Mouse (Mus musculus): ENCODE results near the gene Calml4. TPM values are rescaled to one million over a fixed set of nuclear protein-coding genes. Genes with fewer than 3 reads are reported as not detected.
"Not testable (repeated sequence)": the region's sequence is repeated elsewhere in the genome, so short reads cannot be mapped to it uniquely, and the experiment has no call there.

Calml4 gene
- polyA plus RNA-seq, 1 experiment = 0.30 TPM

DNA sequence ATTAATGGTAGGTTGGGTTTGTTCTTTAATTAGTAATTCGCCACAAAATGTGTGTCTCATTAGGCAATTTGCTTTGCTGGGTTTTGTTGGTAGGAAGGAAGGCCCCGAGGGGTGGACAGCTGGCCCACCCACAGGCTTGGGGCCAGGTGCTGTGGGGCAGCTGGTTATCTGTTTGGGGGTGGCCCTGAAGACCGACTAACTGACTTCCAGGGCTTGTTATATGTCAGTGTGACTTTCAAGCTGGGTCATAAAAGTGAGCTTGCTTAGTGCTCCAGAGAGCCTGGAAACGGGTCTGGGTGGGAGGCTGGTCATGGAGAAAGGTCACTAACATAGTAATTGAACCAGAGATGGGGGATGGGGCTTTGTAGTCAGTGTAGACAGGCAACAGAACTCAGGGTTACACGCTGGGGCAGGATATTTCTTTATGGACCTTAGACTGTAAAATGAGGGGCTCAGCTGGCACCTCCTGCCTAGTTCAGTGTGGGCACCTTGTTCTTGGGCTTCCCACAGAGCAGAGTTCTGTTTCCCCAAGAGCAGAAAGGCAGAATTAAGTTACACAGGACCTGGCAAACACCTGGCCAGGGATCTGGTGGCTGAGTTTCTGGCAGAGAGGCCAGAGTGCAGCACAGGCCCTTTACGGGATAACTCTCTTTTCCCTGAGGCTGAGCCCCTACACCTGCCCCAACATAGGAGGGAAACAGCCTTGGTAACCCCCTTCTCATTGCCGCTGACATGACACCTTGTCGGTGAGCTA is 563 bp downstream of the Calml4 start:
- Histone ChIP-seq H3K27me3 (ENCODE audit: control insufficient read depth, insufficient read depth, insufficient read length) (peaks cover 4% of the 10 kb centered on the region), H3ac (ENCODE audit: control insufficient read depth, insufficient read length, low read depth) (no peak overlapping the region), H3K79me2 (ENCODE audit: control insufficient read depth, insufficient read depth) (no peaks in the 10 kb centered on the region), H3K4me3 (ENCODE audit: insufficient read depth, poor library complexity, severe bottlenecking) (no peak overlapping the region), H3K36me3 (ENCODE audit: control insufficient read depth, insufficient read depth) (no peaks in the 10 kb centered on the region), H3K79me3 (ENCODE audit: low read depth) (no peaks in the 10 kb centered on the region)
- TF ChIP-seq MAX (IDR thresholded peaks at IDR 0.05) (no peak), FOSL1 (IDR thresholded peaks at IDR 0.05; ENCODE audit: insufficient read depth, low read length, poor library complexity, severe bottlenecking) (no peak), MYOG (IDR thresholded peaks at IDR 0.05; ENCODE audit: control insufficient read depth, extremely low read depth, insufficient read length) (no peak), USF1 (IDR thresholded peaks at IDR 0.05; ENCODE audit: low read depth) (no peak), CEBPB (IDR thresholded peaks at IDR 0.05; ENCODE audit: low read depth) (no peak), MYOD1 (IDR thresholded peaks at IDR 0.05; ENCODE audit: control insufficient read depth, insufficient read length, low read depth) (no peak), CTCF (IDR thresholded peaks at IDR 0.05; ENCODE audit: control insufficient read depth, insufficient read depth, insufficient read length) (no peak)

DNA sequence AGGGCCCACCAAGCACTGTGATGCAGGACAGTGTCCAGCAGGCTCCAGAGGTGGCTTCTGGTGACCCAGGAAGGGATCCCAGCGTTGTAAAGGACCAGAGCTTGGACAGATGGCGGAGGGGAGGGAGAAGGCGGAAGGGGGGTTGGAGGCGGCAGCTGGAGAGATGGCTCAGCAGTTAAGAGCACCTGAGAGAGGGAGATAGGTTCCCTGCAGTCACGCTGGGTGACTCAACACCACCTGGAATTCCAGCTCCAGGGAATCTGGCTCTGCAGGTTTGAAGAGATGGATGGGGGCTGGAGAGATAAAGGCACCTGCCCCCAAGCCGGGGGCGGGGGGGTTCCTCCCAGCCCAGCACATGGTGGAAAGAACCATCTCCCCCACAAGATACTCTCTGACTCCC is 2.2 kb downstream of the Calml4 start:
- not testable (repeated sequence) for H3K27me3 ChIP-seq (ENCODE audit: control insufficient read depth, insufficient read depth, insufficient read length); H3K36me3 ChIP-seq (ENCODE audit: control insufficient read depth, insufficient read depth); H3K79me3 ChIP-seq (ENCODE audit: low read depth); H3K79me2 ChIP-seq (ENCODE audit: control insufficient read depth, insufficient read depth); H3K4me3 ChIP-seq (ENCODE audit: insufficient read depth, poor library complexity, severe bottlenecking); H3ac ChIP-seq (ENCODE audit: control insufficient read depth, insufficient read length, low read depth)

- Histone ChIP-seq H3K4me3 (ENCODE audit: insufficient read depth, poor library complexity, severe bottlenecking) (no peak overlapping the region), H3K27me3 (ENCODE audit: control insufficient read depth, insufficient read depth, insufficient read length) (peaks cover 4% of the 10 kb centered on the region), H3K79me3 (ENCODE audit: low read depth) (no peaks in the 10 kb centered on the region), H3K79me2 (ENCODE audit: control insufficient read depth, insufficient read depth) (no peaks in the 10 kb centered on the region), H3K36me3 (ENCODE audit: control insufficient read depth, insufficient read depth) (no peaks in the 10 kb centered on the region), H3ac (ENCODE audit: control insufficient read depth, insufficient read length, low read depth) (no peak overlapping the region)
- TF ChIP-seq USF1 (IDR thresholded peaks at IDR 0.05; ENCODE audit: low read depth) (no peak), CEBPB (IDR thresholded peaks at IDR 0.05; ENCODE audit: low read depth) (no peak), CTCF (IDR thresholded peaks at IDR 0.05; ENCODE audit: control insufficient read depth, insufficient read depth, insufficient read length) (no peak), FOSL1 (IDR thresholded peaks at IDR 0.05; ENCODE audit: insufficient read depth, low read length, poor library complexity, severe bottlenecking) (no peak), MAX (IDR thresholded peaks at IDR 0.05) (no peak), MYOG (IDR thresholded peaks at IDR 0.05; ENCODE audit: control insufficient read depth, extremely low read depth, insufficient read length) (no peak), MYOD1 (IDR thresholded peaks at IDR 0.05; ENCODE audit: control insufficient read depth, insufficient read length, low read depth) (no peak)
These were observed 3.0 kb downstream of the Calml4 start for GRCm38 (mm10) chr9:62860866-62861265.

- H3K79me3 ChIP-seq (ENCODE audit: low read depth); H3K27me3 ChIP-seq (ENCODE audit: control insufficient read depth, insufficient read depth, insufficient read length); H3ac ChIP-seq (ENCODE audit: control insufficient read depth, insufficient read length, low read depth); H3K79me2 ChIP-seq (ENCODE audit: control insufficient read depth, insufficient read depth); H3K36me3 ChIP-seq (ENCODE audit: control insufficient read depth, insufficient read depth); H3K4me3 ChIP-seq (ENCODE audit: insufficient read depth, poor library complexity, severe bottlenecking): not testable (repeated sequence)
These were observed 11.4 kb downstream of the Calml4 start for GRCm38 (mm10) chr9:62869236-62869635.

DNA sequence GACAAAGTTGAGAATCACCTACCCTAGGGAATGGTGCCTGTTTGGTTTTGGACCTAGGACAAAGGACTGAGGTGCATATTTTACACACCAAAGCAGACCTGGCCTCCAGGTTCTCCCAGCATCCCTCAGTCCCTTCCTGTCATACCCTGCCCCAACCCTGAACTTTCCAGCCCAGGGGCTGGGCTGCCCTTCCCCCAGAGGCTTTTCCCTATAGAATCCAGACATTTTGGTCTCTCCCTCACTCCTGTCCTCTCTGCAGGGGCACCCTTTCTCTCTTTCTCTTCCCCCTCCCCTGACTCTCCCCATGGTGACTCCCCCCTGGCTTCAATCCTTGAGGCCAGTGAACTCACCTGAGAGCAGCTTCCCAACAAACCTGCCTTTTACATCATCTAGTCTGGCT is 12.8 kb downstream of the Calml4 start:
- Histone ChIP-seq H3K79me2 (ENCODE audit: control insufficient read depth, insufficient read depth) (no peaks in the 10 kb centered on the region), H3K79me3 (ENCODE audit: low read depth) (no peaks in the 10 kb centered on the region), H3K36me3 (ENCODE audit: control insufficient read depth, insufficient read depth) (no peaks in the 10 kb centered on the region), H3ac (ENCODE audit: control insufficient read depth, insufficient read length, low read depth) (no peak overlapping the region), H3K27me3 (ENCODE audit: control insufficient read depth, insufficient read depth, insufficient read length) (no peaks in the 10 kb centered on the region), H3K4me3 (ENCODE audit: insufficient read depth, poor library complexity, severe bottlenecking) (no peak overlapping the region)
- no peak for TF ChIP-seq CTCF (IDR thresholded peaks at IDR 0.05; ENCODE audit: control insufficient read depth, insufficient read depth, insufficient read length)
- no peak for TF ChIP-seq MAX (IDR thresholded peaks at IDR 0.05)
- no peak for TF ChIP-seq FOSL1 (IDR thresholded peaks at IDR 0.05; ENCODE audit: insufficient read depth, low read length, poor library complexity, severe bottlenecking)
- TF ChIP-seq MYOD1 (IDR thresholded peaks at IDR 0.05; ENCODE audit: control insufficient read depth, insufficient read length, low read depth) = no peak
- no peak for TF ChIP-seq MYOG (IDR thresholded peaks at IDR 0.05; ENCODE audit: control insufficient read depth, extremely low read depth, insufficient read length)
- no peak for TF ChIP-seq CEBPB (IDR thresholded peaks at IDR 0.05; ENCODE audit: low read depth)

- Histone ChIP-seq H3K4me3 (ENCODE audit: insufficient read depth, poor library complexity, severe bottlenecking) (no peak overlapping the region), H3K79me2 (ENCODE audit: control insufficient read depth, insufficient read depth) (no peaks in the 10 kb centered on the region), H3K79me3 (ENCODE audit: low read depth) (no peaks in the 10 kb centered on the region), H3ac (ENCODE audit: control insufficient read depth, insufficient read length, low read depth) (no peak overlapping the region), H3K36me3 (ENCODE audit: control insufficient read depth, insufficient read depth) (no peaks in the 10 kb centered on the region), H3K27me3 (ENCODE audit: control insufficient read depth, insufficient read depth, insufficient read length) (no peaks in the 10 kb centered on the region)
- TF ChIP-seq CEBPB (IDR thresholded peaks at IDR 0.05; ENCODE audit: low read depth) = no peak
- no peak for TF ChIP-seq CTCF (IDR thresholded peaks at IDR 0.05; ENCODE audit: control insufficient read depth, insufficient read depth, insufficient read length)
- no peak for TF ChIP-seq FOSL1 (IDR thresholded peaks at IDR 0.05; ENCODE audit: insufficient read depth, low read length, poor library complexity, severe bottlenecking)
- TF ChIP-seq MYOD1 (IDR thresholded peaks at IDR 0.05; ENCODE audit: control insufficient read depth, insufficient read length, low read depth) = no peak
- TF ChIP-seq MAX (IDR thresholded peaks at IDR 0.05) = no peak
- no peak for TF ChIP-seq MYOG (IDR thresholded peaks at IDR 0.05; ENCODE audit: control insufficient read depth, extremely low read depth, insufficient read length)
- no peak for TF ChIP-seq USF1 (IDR thresholded peaks at IDR 0.05; ENCODE audit: low read depth)
These were observed 19.2 kb downstream of the Calml4 start for GRCm38 (mm10) chr9:62876966-62877616.
